Mouse (Mus musculus) liver, embryonic 14.5 days (tissue): Measurements from ENCODE around the gene Drd1. TPM values are rescaled to one million over a fixed set of nuclear protein-coding genes. Genes with fewer than 3 reads are reported as not detected.

Source experiments
- ATAC-seq: fragments of 200-750 bp; cut with Nextera tagmentation; 2 replicates; pipeline ENCODE4 v1.8.0; 2017; ENCODE audit warnings: moderate number of reproducible peaks, mild to moderate bottlenecking, moderate library complexity; ENCODE audit not compliant: insufficient read depth
- DNase-seq, 3 experiments: peaks; one replicate each; pipeline ENCODE4 v3.0.0-alpha.2; 2012 to 2013; ENCODE audit warnings: low read depth in 3 of 3, low spot score in 3 of 3
- H3K27ac ChIP-seq: fragments of 300-500 bp; sonication (generic); 2 replicates; pipeline ENCODE4 v1.5.1; 2014; ENCODE audit warnings: moderate library complexity, mild to moderate bottlenecking, control low read depth, inconsistent platforms
- H3K27me3 ChIP-seq: fragments of 300-500 bp; sonication (generic); 2 replicates; pipeline ENCODE4 v1.6.1; 2014; ENCODE audit warnings: mild to moderate bottlenecking, low read length, moderate library complexity; ENCODE audit not compliant: control insufficient read depth, insufficient read depth
- H3K36me3 ChIP-seq: fragments of 300-500 bp; sonication (generic); replicated peaks from 2 replicates; pipeline ENCODE4 v1.6.1; 2014; ENCODE audit warnings: low read depth; ENCODE audit not compliant: control insufficient read depth, insufficient read depth
- H3K4me1 ChIP-seq, 2 experiments: fragments of 200-500 bp in 1 of 2; fragments of 300-500 bp in 1 of 2; sonication (generic) in 1 of 2; replicated peaks; 2 replicates each; pipeline ENCODE4 v1.6.1; 2012 to 2014; ENCODE audit warnings: antibody characterized with exemption in 1 of 2, inconsistent platforms in 1 of 2, low read length in 1 of 2; ENCODE audit not compliant: control insufficient read depth in 2 of 2, insufficient read depth in 2 of 2
- H3K4me2 ChIP-seq: fragments of 300-500 bp; sonication (generic); 2 replicates; pipeline ENCODE4 v1.6.1; 2014; ENCODE audit warnings: low read depth, mild to moderate bottlenecking, control low read depth, moderate library complexity
- H3K4me3 ChIP-seq, 2 experiments: fragments of 200-500 bp in 1 of 2; fragments of 300-500 bp in 1 of 2; sonication (generic) in 1 of 2; 2 replicates each; pipeline ENCODE4 v1.5.1; 2012 to 2014; ENCODE audit warnings: low read depth in 2 of 2, low read length in 2 of 2, mild to moderate bottlenecking in 2 of 2, control low read depth in 1 of 2, inconsistent platforms in 1 of 2, moderate library complexity in 1 of 2; ENCODE audit not compliant: insufficient read depth in 1 of 2
- H3K9ac ChIP-seq: fragments of 300-500 bp; sonication (generic); replicated peaks from 2 replicates; pipeline ENCODE4 v1.6.1; 2014; ENCODE audit warnings: mild to moderate bottlenecking, control low read depth, moderate library complexity
- H3K9me3 ChIP-seq: fragments of 300-500 bp; sonication (generic); 2 replicates; pipeline ENCODE4 v1.6.1; 2016; ENCODE audit warnings: low read length, mixed read lengths; ENCODE audit not compliant: control insufficient read depth
- CTCF ChIP-seq: IDR thresholded peaks from 2 replicates; pipeline ENCODE4 v1.5.1; 2016; ENCODE audit warnings: antibody characterized with exemption, low read depth, control low read depth
- EP300 ChIP-seq: IDR thresholded peaks from 2 replicates; pipeline ENCODE4 v1.6.1; 2016; ENCODE audit warnings: antibody characterized with exemption, low read depth
- WGBS: fragments of 180-500 bp; shearing (Covaris S2); extraction: QIAGEN DNeasy Blood & Tissue Kit; methylation state at CpG from one replicate; pipeline ENCODE4 v1.1.7; 2014; ENCODE audit not compliant: insufficient replicate concordance; 5-methylcytosine and 5-hydroxymethylcytosine counted together
- polyA plus RNA-seq, 2 experiments: library from polyadenylated mRNA; depleted of rRNA in 1 of 2; stranded (reverse) in 1 of 2; unstranded in 1 of 2; fragments of >200 nt; fragmentation: Nextera tagmentation in 1 of 2; extraction: Ambion mirVana in 1 of 2; gene quantifications; 2 replicates each; pipeline versions ENCODE4 v1.2.1 to v1.2.3; 2012 to 2014

The Drd1 gene
- polyA plus RNA-seq, 2 experiments, result not detected

DNA sequence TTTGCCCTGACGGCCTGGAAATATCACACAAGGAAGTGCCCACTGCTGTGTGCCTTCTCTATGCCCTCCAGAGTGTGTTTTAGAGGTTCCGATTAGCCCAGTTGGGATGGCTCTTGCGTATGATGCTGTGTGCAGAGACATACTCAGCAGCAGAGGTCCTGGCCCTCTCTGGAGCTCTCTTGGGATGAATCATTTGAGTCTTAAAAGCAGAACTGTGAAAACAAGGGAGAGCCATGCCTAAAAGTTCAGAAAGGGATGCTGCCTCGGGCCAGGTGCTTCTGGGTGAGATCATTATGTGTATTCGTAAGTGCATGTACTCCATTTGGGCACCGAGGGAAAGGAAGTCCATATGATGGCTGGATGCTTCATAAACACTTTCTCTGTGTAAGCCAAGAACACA, 42.3 kb upstream of the Drd1 start:
- TF ChIP-seq CTCF (no peak), EP300 (no peak)
- H3K36me3 ChIP-seq, result peaks cover 44% of the 10 kb centered on the region

DNA sequence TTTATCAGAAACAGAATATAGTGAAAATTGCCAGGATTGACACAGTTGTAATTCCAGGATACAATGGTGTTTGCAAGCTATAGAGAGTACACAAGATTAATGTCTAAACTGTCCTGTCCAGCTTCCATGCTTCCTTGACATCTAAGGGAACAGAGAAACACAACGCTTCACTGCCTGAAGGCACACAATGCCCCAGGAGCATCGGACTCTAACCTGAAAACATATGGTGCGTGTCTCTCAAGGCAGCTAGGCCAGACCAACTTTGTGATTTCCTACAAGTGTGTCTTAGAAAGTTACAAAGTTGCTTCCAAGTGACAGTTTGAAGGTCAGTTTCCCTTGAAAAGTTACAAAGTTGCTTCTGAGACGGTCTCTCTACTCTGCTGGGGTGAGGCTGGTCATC, 41.7 kb upstream of the Drd1 start:
- no peak overlapping the region for H3K4me2 ChIP-seq
- peaks cover 0 to 6% of the 10 kb centered on the region in 2 experiments; a peak in 2 of 4 replicates for H3K4me1 ChIP-seq
- H3K9me3 ChIP-seq, result no peaks in the 10 kb centered on the region
- H3K4me3 ChIP-seq, result no peak overlapping the region
- no peak overlapping the region for H3K27ac ChIP-seq
- DNase-seq (no peak), ATAC-seq (no peak)
- H3K27me3 ChIP-seq, result no peaks in the 10 kb centered on the region
- peaks cover 50% of the 10 kb centered on the region for H3K36me3 ChIP-seq
- 88% methylated on average over 4 of the region's 4 CpGs for WGBS
- H3K9ac ChIP-seq, result no peak overlapping the region
- TF ChIP-seq CTCF (no peak), EP300 (no peak)

More for the DNA sequence above, 42.3 kb upstream of the Drd1 start:
- DNase-seq, result no peak
- Histone ChIP-seq H3K4me2 (no peak overlapping the region), H3K9ac (no peak overlapping the region), H3K4me3 (no peak overlapping the region), H3K4me1 (peaks cover 0 to 6% of the 10 kb centered on the region in 2 experiments; a peak in 2 of 4 replicates), H3K27me3 (no peaks in the 10 kb centered on the region), H3K9me3 (no peaks in the 10 kb centered on the region), H3K27ac (no peak overlapping the region)
- 83% methylated on average over 6 of the region's 6 CpGs for WGBS
- no peak for ATAC-seq

DNA sequence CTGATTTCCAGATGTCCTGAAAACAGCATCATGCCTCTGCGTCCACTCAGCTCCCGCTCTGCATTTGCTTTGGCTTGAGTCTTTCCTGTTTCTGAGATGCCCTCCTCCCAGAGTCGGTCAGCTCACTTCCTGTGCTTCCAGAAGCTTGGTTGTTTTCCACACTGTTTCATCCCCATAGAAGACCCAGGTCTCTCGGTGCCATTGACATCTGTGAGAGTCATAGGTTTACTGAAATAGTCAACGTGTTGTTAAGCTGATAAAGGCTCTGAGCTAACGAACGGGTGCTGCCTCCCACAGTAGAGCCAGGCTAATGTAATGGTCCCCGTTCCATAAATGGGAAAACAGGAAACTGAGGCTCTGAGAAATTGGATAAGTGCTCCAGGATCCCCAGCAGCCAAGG, 40.2 kb upstream of the Drd1 start:
- H3K36me3 ChIP-seq, result peaks cover 54% of the 10 kb centered on the region
- no peak for TF ChIP-seq EP300

DNA sequence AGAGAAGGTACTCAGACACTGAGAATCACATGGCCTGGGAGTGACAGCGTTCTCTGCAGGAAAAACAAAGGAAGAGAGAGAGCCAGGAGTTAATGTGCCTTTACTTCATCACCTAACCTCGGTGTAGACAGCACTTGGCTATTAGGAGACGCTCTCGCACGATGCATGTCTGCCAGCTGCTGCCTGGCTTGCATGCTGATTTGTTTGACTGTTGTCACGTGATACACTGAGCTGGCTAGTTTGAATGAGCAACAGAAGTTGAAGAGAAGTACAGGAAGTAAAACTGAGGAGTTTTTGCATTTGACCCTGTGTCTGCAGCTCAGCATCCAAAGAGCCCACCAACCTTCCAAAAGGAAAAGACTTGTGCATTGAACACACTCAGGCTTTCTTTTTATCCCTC, 39.5 kb upstream of the Drd1 start:
- H3K27ac ChIP-seq, result no peak overlapping the region
- 84% methylated on average over 6 of the region's 6 CpGs for WGBS
- DNase-seq (no peak), ATAC-seq (no peak)
- no peaks in the 10 kb centered on the region for H3K4me1 ChIP-seq
- H3K4me3 ChIP-seq, result no peak overlapping the region
- H3K27me3 ChIP-seq, result no peaks in the 10 kb centered on the region
- TF ChIP-seq EP300, result no peak
- TF ChIP-seq CTCF, result no peak
- no peak overlapping the region for H3K4me2 ChIP-seq
- H3K36me3 ChIP-seq, result peaks cover 57% of the 10 kb centered on the region
- H3K9me3 ChIP-seq, result no peaks in the 10 kb centered on the region
- no peak overlapping the region for H3K9ac ChIP-seq

More for the DNA sequence above, 40.2 kb upstream of the Drd1 start:
- Histone ChIP-seq H3K4me1 (peaks cover 0 to 2% of the 10 kb centered on the region in 2 experiments; a peak in 2 of 4 replicates), H3K27ac (no peak overlapping the region), H3K9ac (no peak overlapping the region), H3K4me2 (no peak overlapping the region), H3K4me3 (no peak overlapping the region), H3K9me3 (no peaks in the 10 kb centered on the region), H3K27me3 (no peaks in the 10 kb centered on the region)
- ATAC-seq (no peak), DNase-seq (no peak)
- 74% methylated on average over 8 of the region's 8 CpGs for WGBS

DNA sequence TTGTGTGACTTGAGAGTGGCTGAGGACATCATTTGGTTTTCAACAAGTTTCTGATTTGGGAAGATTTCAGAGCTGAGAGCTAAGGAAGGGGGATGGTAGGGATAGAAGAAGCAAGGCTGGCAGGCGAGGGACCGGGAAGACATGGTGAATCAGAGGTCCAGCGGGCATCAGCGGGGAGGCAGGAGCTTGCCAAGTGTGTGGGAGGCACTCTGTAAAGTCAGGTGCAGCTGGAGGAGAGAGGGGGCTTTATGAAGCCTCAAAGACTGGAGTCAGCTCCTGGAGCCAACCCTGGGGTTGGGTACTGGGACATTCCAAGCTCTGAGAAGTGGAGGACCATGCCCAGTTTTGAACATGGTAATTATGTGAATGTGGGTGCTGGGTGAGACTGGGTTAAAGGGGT, 38.8 kb upstream of the Drd1 start:
- Histone ChIP-seq H3K27me3 (no peaks in the 10 kb centered on the region), H3K9me3 (no peaks in the 10 kb centered on the region), H3K27ac (no peak overlapping the region), H3K4me1 (no peaks in the 10 kb centered on the region), H3K36me3 (peaks cover 58% of the 10 kb centered on the region), H3K9ac (no peak overlapping the region), H3K4me3 (no peak overlapping the region), H3K4me2 (no peak overlapping the region)
- ATAC-seq (no peak), DNase-seq (no peak)
- WGBS, result 79% methylated on average over 4 of the region's 4 CpGs
- TF ChIP-seq CTCF, result no peak
- TF ChIP-seq EP300, result no peak

DNA sequence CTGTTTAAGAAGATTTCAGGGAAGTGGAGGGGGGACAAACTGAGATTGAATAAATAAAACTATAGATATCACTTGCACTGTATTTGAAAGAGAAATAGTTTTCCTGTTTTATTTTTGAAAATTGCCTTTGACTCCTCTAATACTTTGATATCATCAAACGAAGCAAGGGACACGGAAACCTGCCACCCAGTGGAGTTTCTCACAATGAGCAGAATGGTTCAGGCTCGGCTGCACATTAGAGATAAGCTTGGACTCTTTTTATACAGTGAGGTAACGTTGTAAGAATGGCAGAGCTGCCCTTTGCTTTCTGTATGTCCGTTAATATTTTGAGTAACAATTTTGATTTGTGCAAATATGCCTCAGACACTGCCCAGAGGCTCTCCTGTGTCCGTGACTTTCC, 36.2 kb upstream of the Drd1 start:
- H3K4me1 ChIP-seq, result no peaks in the 10 kb centered on the region
- WGBS, result 39% methylated on average over 6 of the region's 6 CpGs
- TF ChIP-seq EP300 (no peak), CTCF (no peak)
- no peaks in the 10 kb centered on the region for H3K9me3 ChIP-seq
- no peak overlapping the region for H3K27ac ChIP-seq
- no peaks in the 10 kb centered on the region for H3K27me3 ChIP-seq
- H3K4me2 ChIP-seq, result no peak overlapping the region
- H3K36me3 ChIP-seq, result peaks cover 66% of the 10 kb centered on the region
- ATAC-seq (no peak), DNase-seq (no peak)
- no peak overlapping the region for H3K4me3 ChIP-seq
- H3K9ac ChIP-seq, result no peak overlapping the region
